ENCODE assay signal across 14 mouse cellular contexts in genomic region chr16:30654226-30654625, GRCm38 (mm10). TPM values are rescaled to one million over a fixed set of nuclear protein-coding genes. Genes with fewer than 3 reads are reported as not detected.
DNase-seq lines count a peak whose midpoint lies in the region; ATAC-seq and TF ChIP-seq lines count a peak whose summit lies in the region.
"Had no signal": no experiment of that assay in that cellular context is flagged by ENCODE, and none has a peak within 500 bp of the region (broad histone marks: within the 10 kb centered on the region; RNA-seq: fewer than 3 reads in every experiment).

No protein-coding gene starts in this region.

- no peak overlapping the region for H3K9ac ChIP-seq in heart, adult 2 months (ENCODE audit: low read depth, low read length)
- H3K9ac ChIP-seq in heart, embryonic 11.5 days (ENCODE audit: low read depth, low read length): no peak overlapping the region
- H3K9ac ChIP-seq in midbrain, embryonic 16.5 days (ENCODE audit: low read depth, low read length): no peak overlapping the region
- H3K9ac ChIP-seq in intestine, postnatal 0 days (ENCODE audit: low read depth, low read length): no peak overlapping the region
- H3K9ac ChIP-seq: hindbrain, embryonic 13.5 days; liver, postnatal 0 days had no signal

- H3K36me3 ChIP-seq in heart, adult 2 months (ENCODE audit: control insufficient read depth, insufficient read depth, low read length): no peaks in the 10 kb centered on the region
- no peaks in the 10 kb centered on the region for H3K36me3 ChIP-seq in heart, embryonic 11.5 days (ENCODE audit: control insufficient read depth, insufficient read depth, low read length)
- H3K36me3 ChIP-seq in midbrain, embryonic 16.5 days (ENCODE audit: control insufficient read depth, insufficient read depth, low read length): no peaks in the 10 kb centered on the region
- H3K36me3 ChIP-seq in intestine, postnatal 0 days (ENCODE audit: control insufficient read depth, insufficient read depth): no peaks in the 10 kb centered on the region
- H3K36me3 ChIP-seq: forebrain, embryonic 10.5 days; hindbrain, embryonic 13.5 days; limb, embryonic 10.5 days had no signal

- intact Hi-C loops in heart, adult 2 months (cut with DNase I): loop anchor here (1.0 to 2.0 kb wide), 2 partner anchors 37 to 49 kb away; no protein-coding TSS in a partner anchor
- intact Hi-C loops in gastrocnemius, postnatal 14 days (cut with DNase I; ENCODE audit: low total_unique reads): no loop called here

- no peak overlapping the region for H3K4me2 ChIP-seq in heart, embryonic 11.5 days
- H3K4me2 ChIP-seq in midbrain, embryonic 16.5 days (ENCODE audit: low read length): no peak overlapping the region
- H3K4me2 ChIP-seq in intestine, postnatal 0 days (replicated peaks; ENCODE audit: low read depth): no peak overlapping the region
- H3K4me2 ChIP-seq: hindbrain, embryonic 13.5 days had no signal

- no peak for ATAC-seq in heart, embryonic 11.5 days (replicated peaks; ENCODE audit: insufficient number of reproducible peaks, low FRiP score, low TSS enrichment)
- no peak for ATAC-seq in midbrain, embryonic 16.5 days
- ATAC-seq in intestine, postnatal 0 days: no peak
- ATAC-seq: liver, postnatal 0 days had no signal

- no peaks in the 10 kb centered on the region for H3K9me3 ChIP-seq in heart, embryonic 11.5 days (replicated peaks; ENCODE audit: control insufficient read depth, low read length)
- H3K9me3 ChIP-seq in midbrain, embryonic 16.5 days (replicated peaks; ENCODE audit: control insufficient read depth, low read length, poor library complexity, severe bottlenecking): no peaks in the 10 kb centered on the region
- H3K9me3 ChIP-seq in intestine, postnatal 0 days (ENCODE audit: control insufficient read depth): no peaks in the 10 kb centered on the region
- H3K9me3 ChIP-seq: limb, embryonic 10.5 days had no signal

- TF ChIP-seq EP300 in heart, adult 2 months (IDR thresholded peaks at IDR 0.05; ENCODE audit: insufficient read depth, low read depth, low read length): 0 out of 2 replicates have a peak, but pooled peaks have one; percentile 16

- H3K27me3 ChIP-seq in heart, adult 2 months (ENCODE audit: control insufficient read depth, insufficient read depth, low read length): no peaks in the 10 kb centered on the region
- H3K27me3 ChIP-seq in heart, embryonic 11.5 days (ENCODE audit: control insufficient read depth, insufficient read depth, low read length): no peaks in the 10 kb centered on the region
- no peaks in the 10 kb centered on the region for H3K27me3 ChIP-seq in midbrain, embryonic 16.5 days (ENCODE audit: control insufficient read depth, insufficient read depth, low read depth, low read length)
- no peaks in the 10 kb centered on the region for H3K27me3 ChIP-seq in intestine, postnatal 0 days (replicated peaks; ENCODE audit: control insufficient read depth, insufficient read depth, low read length)
- H3K27me3 ChIP-seq: hindbrain, embryonic 13.5 days had no signal

- DNase-seq in heart, adult 2 months: peak; percentile 70 to 76
- peak; percentile 38 for DNase-seq in gastrocnemius, postnatal 14 days
- peak; percentile 77 to 81 for DNase-seq in heart, adult 9 months (ENCODE audit: low spot score in 2 of 2)
- peak; percentile 66 for DNase-seq in heart, postnatal 4 days
- DNase-seq: kidney, postnatal 4 days; liver, postnatal 0 days; thymus, postnatal 25 days had no signal

- no peak overlapping the region for H3K4me3 ChIP-seq in heart, adult 2 months
- no peak overlapping the region for H3K4me3 ChIP-seq in heart, embryonic 11.5 days (ENCODE audit: low read depth, low read length)
- no peak overlapping the region for H3K4me3 ChIP-seq in midbrain, embryonic 16.5 days (ENCODE audit: low read depth, low read length)
- H3K4me3 ChIP-seq in intestine, postnatal 0 days (ENCODE audit: low read depth, low read length): no peak overlapping the region
- H3K4me3 ChIP-seq: forebrain, embryonic 10.5 days; hindbrain, embryonic 13.5 days; left cerebral cortex, adult 2 months; limb, embryonic 10.5 days had no signal

- no peak for TF ChIP-seq CTCF in heart, adult 2 months (IDR thresholded peaks at IDR 0.05)
- TF ChIP-seq CTCF in intestine, postnatal 0 days (IDR thresholded peaks at IDR 0.05; ENCODE audit: low read depth): no peak

- peak overlapping the region; percentile 75 for H3K27ac ChIP-seq in heart, adult 2 months
- no peak overlapping the region for H3K27ac ChIP-seq in heart, embryonic 11.5 days (ENCODE audit: low read depth, low read length)
- H3K27ac ChIP-seq in midbrain, embryonic 16.5 days (ENCODE audit: low read length): no peak overlapping the region
- H3K27ac ChIP-seq in intestine, postnatal 0 days (ENCODE audit: low read depth, low read length): no peak overlapping the region
- H3K27ac ChIP-seq: forebrain, embryonic 10.5 days; left cerebral cortex, adult 2 months; limb, embryonic 10.5 days had no signal

- WGBS in heart, adult 2 months: 31% methylated on average over 9 of the region's 9 CpGs
- 63% methylated on average over 9 of the region's 9 CpGs for WGBS in heart, embryonic 11.5 days (ENCODE audit: insufficient replicate concordance)
- 92% methylated on average over 9 of the region's 9 CpGs for WGBS in midbrain, embryonic 16.5 days
- 76% methylated on average over 9 of the region's 9 CpGs for WGBS in intestine, postnatal 0 days

- no peak for TF ChIP-seq POLR2A in heart, adult 2 months (IDR thresholded peaks at IDR 0.05; ENCODE audit: insufficient read depth, low read depth, low read length)

- no peaks in the 10 kb centered on the region for H3K79me2 ChIP-seq in heart, adult 2 months (replicated peaks; ENCODE audit: control insufficient read depth, insufficient read depth, low read length)

- H3K4me1 ChIP-seq in heart, adult 2 months (ENCODE audit: control insufficient read depth, insufficient read depth, low read length): peaks cover 15% of the 10 kb centered on the region
- H3K4me1 ChIP-seq in heart, embryonic 11.5 days (ENCODE audit: control insufficient read depth, insufficient read depth, low read length): 0 out of 2 replicates have a peak, but pooled peaks cover 3% of the 10 kb centered on the region
- H3K4me1 ChIP-seq in midbrain, embryonic 16.5 days (ENCODE audit: control insufficient read depth, insufficient read depth, low read length): peaks cover 4% of the 10 kb centered on the region; the same call in 1 of the 2 replicates
- no peaks in the 10 kb centered on the region for H3K4me1 ChIP-seq in intestine, postnatal 0 days (replicated peaks; ENCODE audit: control insufficient read depth, insufficient read depth, low read length)

RNA-seq across cellular contexts. Expression of gene Fam43a, which starts 54.7 kb away (rescaled TPM):
- total RNA-seq in heart, adult 2 months (2021): 10 to 100 TPM; 20.7 to 22.6 TPM
- 23.9 and 27.1 TPM in 2 replicates for polyA plus RNA-seq in heart, adult 2 months (2012; rRNA removed)
- 5.7 and 6.6 TPM in 2 replicates for polyA plus RNA-seq in heart, embryonic 11.5 days (2014; fragmentation: Nextera tagmentation; extraction: Ambion mirVana)
- 10 to 100 TPM; 17.4 to 17.9 TPM for total RNA-seq in gastrocnemius, postnatal 14 days (2021)
- 10 to 100 TPM; 26.2 to 29.0 TPM for total RNA-seq in heart, postnatal 4 days (2021)
- polyA plus RNA-seq in midbrain, embryonic 16.5 days (2015; fragmentation: Nextera tagmentation; extraction: Ambion mirVana): 15.6 and 15.8 TPM in 2 replicates
- 5.6 and 5.9 TPM in 2 replicates for polyA plus RNA-seq in intestine, postnatal 0 days (2015; fragmentation: Nextera tagmentation; extraction: Ambion mirVana)
